Mouse (Mus musculus): Measurements from ENCODE around the gene Fam117a. TPM values are rescaled to one million over a fixed set of nuclear protein-coding genes. Genes with fewer than 3 reads are reported as not detected.

The Fam117a gene
- total and polyA plus RNA-seq, 2 experiments from 2014 or later, result 1.9 to 10.7 TPM

- H3K4me3 ChIP-seq (ENCODE audit: low read length), result no peak overlapping the region
- H3K4me1 ChIP-seq (ENCODE audit: insufficient read depth, low read length), result no peaks in the 10 kb centered on the region; the same call in 1 of the 2 replicates
- no peak for DNase-seq (ENCODE audit: low spot score)
- no peaks in the 10 kb centered on the region for H3K27me3 ChIP-seq (ENCODE audit: insufficient read depth, low read length)
- H3K36me3 ChIP-seq (ENCODE audit: insufficient read depth, low read length), result 0 out of 2 replicates have a peak, but pooled peaks cover 13% of the 10 kb centered on the region
- no peak for TF ChIP-seq CTCF (IDR thresholded peaks at IDR 0.05; ENCODE audit: low read depth)
- H3K9ac ChIP-seq (replicated peaks; ENCODE audit: low read length), result no peak overlapping the region
- H3K4me2 ChIP-seq (ENCODE audit: low read depth, low read length), result no peak overlapping the region
- no peak for ATAC-seq
- H3K27ac ChIP-seq, result no peak overlapping the region
- WGBS, result 89% methylated on average over 7 of the region's 7 CpGs
- H3K9me3 ChIP-seq (ENCODE audit: low read length), result no peaks in the 10 kb centered on the region
These were observed 43.9 kb downstream of the Fam117a start for GRCm38 (mm10) chr11:95380711-95381110.

- Histone ChIP-seq H3K4me1 (ENCODE audit: insufficient read depth, low read length) (no peaks in the 10 kb centered on the region; the same call in 1 of the 2 replicates), H3K9me3 (ENCODE audit: low read length) (no peaks in the 10 kb centered on the region), H3K27me3 (ENCODE audit: insufficient read depth, low read length) (no peaks in the 10 kb centered on the region), H3K4me3 (ENCODE audit: low read length) (no peak overlapping the region), H3K36me3 (ENCODE audit: insufficient read depth, low read length) (0 out of 2 replicates have a peak, but pooled peaks cover 13% of the 10 kb centered on the region), H3K27ac (no peak overlapping the region), H3K9ac (replicated peaks; ENCODE audit: low read length) (no peak overlapping the region), H3K4me2 (ENCODE audit: low read depth, low read length) (no peak overlapping the region)
- TF ChIP-seq CTCF (IDR thresholded peaks at IDR 0.05; ENCODE audit: low read depth), result no peak
- DNase-seq (ENCODE audit: low spot score), result no peak
- ATAC-seq, result no peak
- WGBS, result 100% methylated on average over 1 of the region's 1 CpGs
These were observed 44.3 kb downstream of the Fam117a start for GRCm38 (mm10) chr11:95381146-95381545.

- no peak overlapping the region for H3K4me2 ChIP-seq (ENCODE audit: low read depth, low read length)
- peaks cover 27% of the 10 kb centered on the region; the same call in 1 of the 2 replicates for H3K36me3 ChIP-seq (ENCODE audit: insufficient read depth, low read length)
- no peak for ATAC-seq
- 91% methylated on average over 5 of the region's 5 CpGs for WGBS
- no peak for TF ChIP-seq CTCF (IDR thresholded peaks at IDR 0.05; ENCODE audit: low read depth)
- H3K9me3 ChIP-seq (ENCODE audit: low read length), result no peaks in the 10 kb centered on the region
- DNase-seq (ENCODE audit: low spot score), result no peak
- H3K4me3 ChIP-seq (ENCODE audit: low read length), result no peak overlapping the region
- no peak overlapping the region for H3K27ac ChIP-seq
- H3K4me1 ChIP-seq (ENCODE audit: insufficient read depth, low read length), result no peaks in the 10 kb centered on the region; the same call in 1 of the 2 replicates
- no peak overlapping the region for H3K9ac ChIP-seq (replicated peaks; ENCODE audit: low read length)
- no peaks in the 10 kb centered on the region for H3K27me3 ChIP-seq (ENCODE audit: insufficient read depth, low read length)
These were observed 46.6 kb downstream of the Fam117a start for GRCm38 (mm10) chr11:95383331-95383986.

GRCm38 (mm10) chr11:95384004-95384318 lies 47.1 kb downstream of the Fam117a start:
- Histone ChIP-seq H3K27me3 (ENCODE audit: insufficient read depth, low read length) (no peaks in the 10 kb centered on the region), H3K36me3 (ENCODE audit: insufficient read depth, low read length) (peaks cover 27% of the 10 kb centered on the region; the same call in 1 of the 2 replicates), H3K4me3 (ENCODE audit: low read length) (peak overlapping the region; percentile 93), H3K4me2 (ENCODE audit: low read depth, low read length) (peak overlapping the region; percentile 66), H3K9ac (replicated peaks; ENCODE audit: low read length) (no peak overlapping the region; the same call in 1 of the 2 replicates), H3K9me3 (ENCODE audit: low read length) (no peaks in the 10 kb centered on the region), H3K4me1 (ENCODE audit: insufficient read depth, low read length) (no peaks in the 10 kb centered on the region; the same call in 1 of the 2 replicates), H3K27ac (0 out of 2 replicates have a peak overlapping the region, but pooled peaks have one; percentile 89)
- TF ChIP-seq CTCF (IDR thresholded peaks at IDR 0.05; ENCODE audit: low read depth), result no peak
- WGBS, result 41% methylated on average over 9 of the region's 9 CpGs
- DNase-seq (ENCODE audit: low spot score) (no peak), ATAC-seq (no peak)

- H3K27me3 ChIP-seq (ENCODE audit: insufficient read depth, low read length), result no peaks in the 10 kb centered on the region
- no peaks in the 10 kb centered on the region for H3K9me3 ChIP-seq (ENCODE audit: low read length)
- peak; percentile 99 for DNase-seq (ENCODE audit: low spot score)
- under 1% methylated on average over 42 of the region's 42 CpGs for WGBS
- TF ChIP-seq CTCF (IDR thresholded peaks at IDR 0.05; ENCODE audit: low read depth), result peak; percentile 91
- peak within 1 kb of the TSS; percentile 93 for H3K4me3 ChIP-seq (ENCODE audit: low read length)
- H3K4me2 ChIP-seq (ENCODE audit: low read depth, low read length), result peak within 1 kb of the TSS; percentile 66
- peak; percentile 98 for ATAC-seq
- peak within 1 kb of the TSS; percentile 89 for H3K27ac ChIP-seq
- peaks cover 27% of the 10 kb centered on the region; the same call in 1 of the 2 replicates for H3K36me3 ChIP-seq (ENCODE audit: insufficient read depth, low read length)
- peak within 1 kb of the TSS; percentile 91 for H3K9ac ChIP-seq (replicated peaks; ENCODE audit: low read length)
- H3K4me1 ChIP-seq (ENCODE audit: insufficient read depth, low read length), result no peaks in the 10 kb centered on the region; the same call in 1 of the 2 replicates
These were observed 47.6 kb downstream of the Fam117a start, which contains the start of gene Slc35b1 for GRCm38 (mm10) chr11:95384319-95384972. Slc35b1 (plus strand) TSS chr11:95384692.

- Histone ChIP-seq H3K4me1 (ENCODE audit: insufficient read depth, low read length) (no peaks in the 10 kb centered on the region; the same call in 1 of the 2 replicates), H3K27ac (peak overlapping the region; percentile 89), H3K4me3 (ENCODE audit: low read length) (peak overlapping the region; percentile 93), H3K4me2 (ENCODE audit: low read depth, low read length) (peak overlapping the region; percentile 66), H3K9ac (replicated peaks; ENCODE audit: low read length) (peak overlapping the region; percentile 91), H3K27me3 (ENCODE audit: insufficient read depth, low read length) (no peaks in the 10 kb centered on the region), H3K9me3 (ENCODE audit: low read length) (no peaks in the 10 kb centered on the region), H3K36me3 (ENCODE audit: insufficient read depth, low read length) (peaks cover 27% of the 10 kb centered on the region; the same call in 1 of the 2 replicates)
- DNase-seq (ENCODE audit: low spot score), result no peak
- ATAC-seq, result peak; percentile 28
- no peak for TF ChIP-seq CTCF (IDR thresholded peaks at IDR 0.05; ENCODE audit: low read depth)
- WGBS, result 0% methylated on average over 14 of the region's 14 CpGs
These were observed 48.1 kb downstream of the Fam117a start for GRCm38 (mm10) chr11:95384973-95385320.
